Mouse (Mus musculus): ENCODE data around the gene Lrrc7. TPM values are rescaled to one million over a fixed set of nuclear protein-coding genes. Genes with fewer than 3 reads are reported as not detected.

Lrrc7 gene
- polyA plus RNA-seq, 1 experiment = not detected

GRCm38 (mm10) chr3:158163127-158163526, 398.9 kb downstream of the Lrrc7 start:
- no peaks in the 10 kb centered on the region for H3K4me1 ChIP-seq (ENCODE audit: control insufficient read depth, insufficient read depth, low read length)
- H3K4me3 ChIP-seq (replicated peaks; ENCODE audit: extremely low read depth, low read depth, low read length) = no peak overlapping the region
- WGBS = 75% methylated on average over 4 of the region's 4 CpGs
- TF ChIP-seq CTCF (IDR thresholded peaks at IDR 0.05; ENCODE audit: insufficient read depth, low read length) (no peak), POLR2A (IDR thresholded peaks at IDR 0.05; ENCODE audit: borderline replicate concordance, extremely low read depth, low read depth, low read length) (no peak)
- no peak for DNase-seq

- Histone ChIP-seq H3K4me1 (ENCODE audit: control insufficient read depth, insufficient read depth, low read length) (no peaks in the 10 kb centered on the region), H3K4me3 (replicated peaks; ENCODE audit: extremely low read depth, low read depth, low read length) (no peak overlapping the region)
- no peak for DNase-seq
- no peak for TF ChIP-seq CTCF (IDR thresholded peaks at IDR 0.05; ENCODE audit: insufficient read depth, low read length)
- TF ChIP-seq POLR2A (IDR thresholded peaks at IDR 0.05; ENCODE audit: borderline replicate concordance, extremely low read depth, low read depth, low read length) = no peak
- 71% methylated on average over 1 of the region's 1 CpGs for WGBS
Measured at GRCm38 (mm10) chr3:158161924-158162490, 400.0 kb downstream of the Lrrc7 start.

DNA sequence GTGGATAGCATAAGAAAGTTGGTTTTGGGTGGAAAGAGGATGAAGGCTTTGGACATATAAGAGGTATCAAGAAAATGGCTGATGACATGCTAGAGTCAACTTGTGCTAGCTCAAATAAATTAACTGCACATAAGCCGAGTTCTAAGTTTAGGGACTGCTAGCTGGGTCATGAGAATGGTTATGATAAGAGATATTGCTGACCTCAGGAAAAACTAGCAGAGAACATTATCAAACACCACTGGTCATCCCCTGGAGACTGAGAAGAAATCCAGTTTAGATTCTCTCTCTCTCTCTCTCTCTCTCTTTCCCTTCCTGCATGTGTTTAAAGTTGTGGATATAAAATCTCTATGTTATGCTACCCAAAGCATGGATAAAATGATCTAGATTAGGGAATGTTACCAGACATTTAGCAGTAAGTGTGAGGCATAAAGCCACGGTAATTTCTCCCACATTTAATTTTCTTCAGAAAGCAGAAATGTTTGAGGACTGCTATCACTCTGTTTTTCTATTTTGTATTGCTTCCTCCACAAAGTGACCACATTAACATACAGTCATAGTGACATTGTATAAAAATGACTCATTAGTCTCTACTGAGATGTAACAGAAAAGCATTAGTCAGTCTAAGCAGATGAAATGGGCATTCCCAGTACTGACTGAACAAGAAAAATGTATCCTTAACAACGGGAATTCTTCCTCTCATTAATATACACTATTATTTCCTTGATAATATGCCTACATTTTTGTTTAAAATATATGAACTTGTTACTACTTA, 406.3 kb downstream of the Lrrc7 start:
- TF ChIP-seq CTCF (IDR thresholded peaks at IDR 0.05; ENCODE audit: insufficient read depth, low read length) = no peak
- no peak for TF ChIP-seq POLR2A (IDR thresholded peaks at IDR 0.05; ENCODE audit: borderline replicate concordance, extremely low read depth, low read depth, low read length)
- DNase-seq = no peak
- H3K4me1 ChIP-seq (ENCODE audit: control insufficient read depth, insufficient read depth, low read length) = no peaks in the 10 kb centered on the region; the same call in 1 of the 2 replicates
- no peak overlapping the region for H3K4me3 ChIP-seq (replicated peaks; ENCODE audit: extremely low read depth, low read depth, low read length)
- WGBS = 66% methylated on average over 3 of the region's 3 CpGs

DNA sequence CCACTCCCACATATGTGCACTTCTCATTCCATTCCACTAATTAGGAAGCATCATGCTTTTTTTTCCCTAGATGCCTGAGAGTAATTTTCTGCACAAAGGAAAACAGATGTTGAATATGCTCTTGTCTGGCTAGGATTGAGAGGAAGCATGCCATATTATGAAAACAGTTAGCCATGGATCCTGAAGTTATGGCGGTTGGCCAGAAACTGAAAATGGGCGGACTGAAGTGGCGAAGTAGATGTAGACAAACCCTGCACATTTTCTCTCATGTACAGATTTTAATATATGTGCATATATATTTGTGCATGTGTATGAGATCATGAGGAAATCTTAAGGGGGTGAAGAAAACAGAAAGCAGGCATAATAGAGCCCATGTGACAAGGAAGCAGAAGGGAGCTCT, 407.9 kb downstream of the Lrrc7 start:
- 82% methylated on average over 3 of the region's 3 CpGs for WGBS
- Histone ChIP-seq H3K4me1 (ENCODE audit: control insufficient read depth, insufficient read depth, low read length) (no peaks in the 10 kb centered on the region; the same call in 1 of the 2 replicates), H3K4me3 (replicated peaks; ENCODE audit: extremely low read depth, low read depth, low read length) (no peak overlapping the region)
- no peak for TF ChIP-seq CTCF (IDR thresholded peaks at IDR 0.05; ENCODE audit: insufficient read depth, low read length)
- TF ChIP-seq POLR2A (IDR thresholded peaks at IDR 0.05; ENCODE audit: borderline replicate concordance, extremely low read depth, low read depth, low read length) = no peak
- DNase-seq = no peak

GRCm38 (mm10) chr3:158148998-158149397, 413.0 kb downstream of the Lrrc7 start:
- 90% methylated on average over 1 of the region's 1 CpGs for WGBS
- DNase-seq = no peak
- H3K4me3 ChIP-seq (replicated peaks; ENCODE audit: extremely low read depth, low read depth, low read length) = no peak overlapping the region
- H3K4me1 ChIP-seq (ENCODE audit: control insufficient read depth, insufficient read depth, low read length) = no peaks in the 10 kb centered on the region
- TF ChIP-seq CTCF (IDR thresholded peaks at IDR 0.05; ENCODE audit: insufficient read depth, low read length) = no peak
- no peak for TF ChIP-seq POLR2A (IDR thresholded peaks at IDR 0.05; ENCODE audit: borderline replicate concordance, extremely low read depth, low read depth, low read length)

DNA sequence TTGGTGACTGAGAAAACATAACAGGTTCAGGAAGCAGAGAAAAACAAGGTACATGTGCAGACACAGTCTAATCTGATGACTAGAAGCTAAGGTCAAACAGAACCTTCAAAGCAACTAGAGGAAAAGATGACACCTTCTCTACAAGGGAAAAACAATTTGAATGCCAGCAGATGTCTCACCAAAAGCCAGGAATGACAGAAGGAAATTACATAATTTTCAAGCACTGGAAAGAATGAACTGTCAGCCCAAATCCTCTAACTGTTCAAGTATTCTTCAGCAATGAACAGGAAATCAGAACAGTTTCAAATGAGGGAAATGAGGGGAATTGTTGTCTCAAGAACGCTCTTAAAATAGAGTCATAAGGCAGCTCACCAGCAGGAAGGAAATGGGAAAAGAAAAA, 421.4 kb downstream of the Lrrc7 start:
- no peak overlapping the region for H3K4me3 ChIP-seq (replicated peaks; ENCODE audit: extremely low read depth, low read depth, low read length)
- peaks cover 2% of the 10 kb centered on the region; the same call in 1 of the 2 replicates for H3K4me1 ChIP-seq (ENCODE audit: control insufficient read depth, insufficient read depth, low read length)
- TF ChIP-seq POLR2A (IDR thresholded peaks at IDR 0.05; ENCODE audit: borderline replicate concordance, extremely low read depth, low read depth, low read length) (no peak), CTCF (IDR thresholded peaks at IDR 0.05; ENCODE audit: insufficient read depth, low read length) (no peak)
- 30% methylated on average over 1 of the region's 1 CpGs for WGBS
- DNase-seq = no peak

DNA sequence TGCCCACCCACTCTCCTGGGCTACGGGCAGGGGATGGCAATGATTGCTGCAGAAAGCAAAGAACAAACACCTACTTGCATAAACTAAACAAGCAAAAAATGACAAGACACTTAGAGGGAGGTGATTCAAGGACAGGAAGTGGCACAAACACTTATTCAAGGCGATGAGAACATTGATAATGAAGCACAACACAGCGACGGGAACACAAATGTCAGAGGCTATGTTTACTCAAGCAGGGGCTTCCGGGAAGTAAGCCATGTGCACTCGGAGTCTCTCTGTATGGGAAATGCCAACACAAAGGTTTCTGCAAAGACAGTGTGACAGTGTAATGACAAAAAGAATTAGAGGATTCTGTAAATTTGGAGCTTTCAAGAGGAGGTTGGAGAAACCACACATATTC, 424.2 kb downstream of the Lrrc7 start:
- H3K4me1 ChIP-seq (ENCODE audit: control insufficient read depth, insufficient read depth, low read length) = peaks cover 2% of the 10 kb centered on the region; the same call in 1 of the 2 replicates
- DNase-seq = no peak
- 14% methylated on average over 6 of the region's 6 CpGs for WGBS
- no peak for TF ChIP-seq CTCF (IDR thresholded peaks at IDR 0.05; ENCODE audit: insufficient read depth, low read length)
- no peak for TF ChIP-seq POLR2A (IDR thresholded peaks at IDR 0.05; ENCODE audit: borderline replicate concordance, extremely low read depth, low read depth, low read length)
- H3K4me3 ChIP-seq (replicated peaks; ENCODE audit: extremely low read depth, low read depth, low read length) = no peak overlapping the region

DNA sequence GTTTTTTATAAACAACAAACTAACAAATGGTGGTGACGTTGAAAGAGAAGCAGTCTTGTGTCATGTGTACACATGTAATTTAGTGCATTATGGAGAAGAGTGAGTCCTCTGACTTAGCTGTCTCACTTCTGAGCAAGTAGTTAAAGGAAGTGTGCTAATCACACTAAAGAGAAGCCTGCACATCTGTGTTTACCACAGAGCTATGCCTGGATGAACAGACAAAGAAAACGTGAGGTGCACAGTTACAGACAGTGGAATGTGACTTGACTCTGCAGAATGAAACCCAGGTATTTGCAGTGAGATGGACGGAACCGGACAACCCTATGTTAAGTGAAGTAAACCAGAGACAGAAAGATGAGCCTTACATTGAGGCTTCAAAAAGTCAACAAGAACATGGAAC, 430.3 kb downstream of the Lrrc7 start:
- TF ChIP-seq POLR2A (IDR thresholded peaks at IDR 0.05; ENCODE audit: borderline replicate concordance, extremely low read depth, low read depth, low read length) = no peak
- no peak for TF ChIP-seq CTCF (IDR thresholded peaks at IDR 0.05; ENCODE audit: insufficient read depth, low read length)
- DNase-seq = no peak
- H3K4me1 ChIP-seq (ENCODE audit: control insufficient read depth, insufficient read depth, low read length) = no peaks in the 10 kb centered on the region
- WGBS = 62% methylated on average over 4 of the region's 4 CpGs
- H3K4me3 ChIP-seq (replicated peaks; ENCODE audit: extremely low read depth, low read depth, low read length) = no peak overlapping the region

DNA sequence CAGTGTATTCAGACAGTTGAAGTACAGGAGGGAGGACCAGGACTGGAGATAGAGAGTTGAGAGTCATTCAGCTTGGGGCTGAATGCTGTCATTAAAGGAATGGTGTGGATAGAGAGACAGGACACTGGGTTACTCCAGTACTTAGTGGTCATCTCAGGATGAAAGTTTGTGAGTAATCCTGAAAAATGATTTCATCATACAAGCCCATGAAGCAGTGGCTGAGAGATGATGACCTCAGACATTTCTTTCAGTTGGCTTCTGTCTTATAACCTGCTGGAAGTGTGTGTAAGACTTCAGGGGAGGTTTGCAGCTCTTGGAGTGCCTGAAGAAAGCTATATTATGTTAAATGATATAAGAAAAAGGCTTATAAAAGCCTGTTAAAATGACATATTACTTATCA, 430.8 kb downstream of the Lrrc7 start:
- Histone ChIP-seq H3K4me1 (ENCODE audit: control insufficient read depth, insufficient read depth, low read length) (no peaks in the 10 kb centered on the region), H3K4me3 (replicated peaks; ENCODE audit: extremely low read depth, low read depth, low read length) (no peak overlapping the region)
- DNase-seq = no peak
- no peak for TF ChIP-seq CTCF (IDR thresholded peaks at IDR 0.05; ENCODE audit: insufficient read depth, low read length)
- no peak for TF ChIP-seq POLR2A (IDR thresholded peaks at IDR 0.05; ENCODE audit: borderline replicate concordance, extremely low read depth, low read depth, low read length)

DNA sequence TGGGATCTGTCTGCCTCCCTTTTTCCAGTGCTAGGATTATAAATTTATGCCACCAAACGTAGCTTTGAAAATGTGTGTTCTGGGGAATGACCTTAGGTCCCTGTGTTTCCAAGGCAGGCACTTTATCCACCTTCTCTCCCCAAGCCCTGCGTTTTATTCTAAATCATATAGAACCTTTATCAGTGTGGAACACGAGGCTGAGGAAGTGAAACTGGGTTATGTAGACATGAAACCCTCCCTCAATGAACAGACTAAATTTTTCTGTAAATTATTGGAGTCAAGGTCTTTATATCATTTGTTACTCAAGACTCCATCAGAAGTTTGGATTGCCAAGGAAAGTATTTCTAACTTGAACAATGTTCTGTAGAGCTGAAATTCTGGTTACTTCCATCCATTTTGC, 439.1 kb downstream of the Lrrc7 start:
- no peak for DNase-seq
- 49% methylated on average over 3 of the region's 3 CpGs for WGBS
- Histone ChIP-seq H3K4me1 (ENCODE audit: control insufficient read depth, insufficient read depth, low read length) (no peaks in the 10 kb centered on the region), H3K4me3 (replicated peaks; ENCODE audit: extremely low read depth, low read depth, low read length) (no peak overlapping the region)
- TF ChIP-seq POLR2A (IDR thresholded peaks at IDR 0.05; ENCODE audit: borderline replicate concordance, extremely low read depth, low read depth, low read length) = no peak
- no peak for TF ChIP-seq CTCF (IDR thresholded peaks at IDR 0.05; ENCODE audit: insufficient read depth, low read length)

Measured in lung, adult 2 months (tissue).